Mouse (Mus musculus): ENCODE results near the gene Hsd17b13. TPM values are rescaled to one million over a fixed set of nuclear protein-coding genes. Genes with fewer than 3 reads are reported as not detected.

The Hsd17b13 gene
- polyA plus RNA-seq, 1 experiment from 2014 or later: not detected

GRCm38 (mm10) chr5:103923101-103923500 is 54.1 kb downstream of the Hsd17b13 start:
- Histone ChIP-seq H3K4me3 (replicated peaks) (no peak overlapping the region), H3K9ac (replicated peaks) (no peak overlapping the region), H3K4me1 (replicated peaks) (peaks cover 6% of the 10 kb centered on the region), H3K36me3 (no peaks in the 10 kb centered on the region), H3K4me2 (no peak overlapping the region), H3K27ac (no peak overlapping the region), H3K27me3 (0 out of 2 replicates have a peak, but pooled peaks cover 3% of the 10 kb centered on the region), H3K9me3 (no peaks in the 10 kb centered on the region)
- WGBS: 80% methylated on average over 6 of the region's 6 CpGs
- ATAC-seq (ENCODE audit: insufficient number of reproducible peaks, insufficient read depth, low FRiP score, low TSS enrichment, low read depth): no peak

GRCm38 (mm10) chr5:103922436-103922835 is 54.8 kb downstream of the Hsd17b13 start:
- H3K27ac ChIP-seq: no peak overlapping the region
- no peak for ATAC-seq (ENCODE audit: insufficient number of reproducible peaks, insufficient read depth, low FRiP score, low TSS enrichment, low read depth)
- H3K4me1 ChIP-seq (replicated peaks): no peaks in the 10 kb centered on the region
- 74% methylated on average over 5 of the region's 5 CpGs for WGBS
- H3K9me3 ChIP-seq: no peaks in the 10 kb centered on the region
- no peak overlapping the region for H3K4me2 ChIP-seq
- no peak overlapping the region for H3K9ac ChIP-seq (replicated peaks)
- H3K4me3 ChIP-seq (replicated peaks): no peak overlapping the region
- H3K27me3 ChIP-seq: 0 out of 2 replicates have a peak, but pooled peaks cover 3% of the 10 kb centered on the region
- no peaks in the 10 kb centered on the region for H3K36me3 ChIP-seq

- H3K4me1 ChIP-seq (replicated peaks): peaks cover 11% of the 10 kb centered on the region; the same call in 1 of the 2 replicates
- no peaks in the 10 kb centered on the region for H3K9me3 ChIP-seq
- no peak overlapping the region for H3K4me3 ChIP-seq (replicated peaks)
- no peak overlapping the region for H3K4me2 ChIP-seq
- no peaks in the 10 kb centered on the region for H3K36me3 ChIP-seq
- no peak overlapping the region for H3K9ac ChIP-seq (replicated peaks)
- H3K27ac ChIP-seq: no peak overlapping the region
- no peak for ATAC-seq (ENCODE audit: insufficient number of reproducible peaks, insufficient read depth, low FRiP score, low TSS enrichment, low read depth)
- 77% methylated on average over 4 of the region's 4 CpGs for WGBS
- H3K27me3 ChIP-seq: 0 out of 2 replicates have a peak, but pooled peaks cover 3% of the 10 kb centered on the region
These were observed 57.7 kb downstream of the Hsd17b13 start for GRCm38 (mm10) chr5:103919497-103919896.

GRCm38 (mm10) chr5:103918233-103918632 is 59.0 kb downstream of the Hsd17b13 start:
- no peaks in the 10 kb centered on the region for H3K9me3 ChIP-seq
- ATAC-seq (ENCODE audit: insufficient number of reproducible peaks, insufficient read depth, low FRiP score, low TSS enrichment, low read depth): no peak
- H3K4me1 ChIP-seq (replicated peaks): peaks cover 11% of the 10 kb centered on the region; the same call in 1 of the 2 replicates
- 72% methylated on average over 3 of the region's 3 CpGs for WGBS
- H3K27me3 ChIP-seq: 0 out of 2 replicates have a peak, but pooled peaks cover 3% of the 10 kb centered on the region
- H3K4me2 ChIP-seq: no peak overlapping the region
- no peak overlapping the region for H3K9ac ChIP-seq (replicated peaks)
- H3K27ac ChIP-seq: no peak overlapping the region
- H3K4me3 ChIP-seq (replicated peaks): no peak overlapping the region
- no peaks in the 10 kb centered on the region for H3K36me3 ChIP-seq

- 49% methylated on average over 8 of the region's 8 CpGs for WGBS
- no peak for ATAC-seq (ENCODE audit: insufficient number of reproducible peaks, insufficient read depth, low FRiP score, low TSS enrichment, low read depth)
- Histone ChIP-seq H3K4me2 (no peak overlapping the region), H3K4me3 (replicated peaks) (no peak overlapping the region), H3K9me3 (no peaks in the 10 kb centered on the region), H3K36me3 (no peaks in the 10 kb centered on the region), H3K27ac (no peak overlapping the region), H3K27me3 (no peaks in the 10 kb centered on the region), H3K9ac (replicated peaks) (no peak overlapping the region), H3K4me1 (replicated peaks) (peaks cover 11% of the 10 kb centered on the region; the same call in 1 of the 2 replicates)
These were observed 59.8 kb downstream of the Hsd17b13 start for GRCm38 (mm10) chr5:103917357-103917895.

- Histone ChIP-seq H3K36me3 (no peaks in the 10 kb centered on the region), H3K27ac (no peak overlapping the region), H3K27me3 (no peaks in the 10 kb centered on the region), H3K9me3 (no peaks in the 10 kb centered on the region), H3K4me1 (replicated peaks) (peaks cover 11% of the 10 kb centered on the region; the same call in 1 of the 2 replicates), H3K4me2 (no peak overlapping the region), H3K9ac (replicated peaks) (no peak overlapping the region), H3K4me3 (replicated peaks) (no peak overlapping the region)
- WGBS: 47% methylated on average over 12 of the region's 12 CpGs
- ATAC-seq (ENCODE audit: insufficient number of reproducible peaks, insufficient read depth, low FRiP score, low TSS enrichment, low read depth): 0 out of 2 replicates have a peak, but pooled peaks have one; percentile 47
These were observed 60.4 kb downstream of the Hsd17b13 start for GRCm38 (mm10) chr5:103916595-103917356.

GRCm38 (mm10) chr5:103914335-103915226 is 62.6 kb downstream of the Hsd17b13 start:
- peaks cover 17% of the 10 kb centered on the region; the same call in 1 of the 2 replicates for H3K4me1 ChIP-seq (replicated peaks)
- H3K36me3 ChIP-seq: no peaks in the 10 kb centered on the region
- no peak overlapping the region for H3K4me3 ChIP-seq (replicated peaks)
- no peaks in the 10 kb centered on the region for H3K9me3 ChIP-seq
- H3K27me3 ChIP-seq: no peaks in the 10 kb centered on the region
- WGBS: 69% methylated on average over 11 of the region's 11 CpGs
- no peak overlapping the region for H3K4me2 ChIP-seq
- ATAC-seq (ENCODE audit: insufficient number of reproducible peaks, insufficient read depth, low FRiP score, low TSS enrichment, low read depth): no peak
- H3K9ac ChIP-seq (replicated peaks): no peak overlapping the region
- H3K27ac ChIP-seq: no peak overlapping the region

- Histone ChIP-seq H3K27ac (no peak overlapping the region), H3K4me2 (no peak overlapping the region), H3K36me3 (no peaks in the 10 kb centered on the region), H3K4me3 (replicated peaks) (no peak overlapping the region), H3K27me3 (no peaks in the 10 kb centered on the region), H3K9me3 (no peaks in the 10 kb centered on the region), H3K9ac (replicated peaks) (no peak overlapping the region), H3K4me1 (replicated peaks) (peaks cover 20% of the 10 kb centered on the region; the same call in 1 of the 2 replicates)
- 61% methylated on average over 4 of the region's 4 CpGs for WGBS
- ATAC-seq (ENCODE audit: insufficient number of reproducible peaks, insufficient read depth, low FRiP score, low TSS enrichment, low read depth): no peak
These were observed 64.1 kb downstream of the Hsd17b13 start for GRCm38 (mm10) chr5:103913150-103913549.

- Histone ChIP-seq H3K36me3 (no peaks in the 10 kb centered on the region), H3K4me1 (replicated peaks) (peaks cover 13% of the 10 kb centered on the region; the same call in 1 of the 2 replicates), H3K9me3 (no peaks in the 10 kb centered on the region), H3K27ac (no peak overlapping the region), H3K9ac (replicated peaks) (no peak overlapping the region), H3K4me3 (replicated peaks) (peak overlapping the region; percentile 84), H3K27me3 (no peaks in the 10 kb centered on the region), H3K4me2 (peak overlapping the region; percentile 79)
- 84% methylated on average over 5 of the region's 5 CpGs for WGBS
- ATAC-seq (ENCODE audit: insufficient number of reproducible peaks, insufficient read depth, low FRiP score, low TSS enrichment, low read depth): no peak
These were observed 65.7 kb downstream of the Hsd17b13 start for GRCm38 (mm10) chr5:103911555-103911954.

GRCm38 (mm10) chr5:103910748-103911409 is 66.3 kb downstream of the Hsd17b13 start, which contains the start of gene Klhl8:
TSS of gene Klhl8 (minus strand) at chr5:103911259.
- Histone ChIP-seq H3K4me1 (replicated peaks) (peaks cover 9% of the 10 kb centered on the region; the same call in 1 of the 2 replicates), H3K9me3 (no peaks in the 10 kb centered on the region), H3K27ac (no peak within 1 kb of the TSS), H3K4me2 (peak within 1 kb of the TSS; percentile 79), H3K27me3 (no peaks in the 10 kb centered on the region), H3K4me3 (replicated peaks) (peak within 1 kb of the TSS; percentile 84), H3K36me3 (no peaks in the 10 kb centered on the region), H3K9ac (replicated peaks) (peak within 1 kb of the TSS; percentile 74)
- WGBS: under 1% methylated on average over 53 of the region's 86 CpGs
- ATAC-seq (ENCODE audit: insufficient number of reproducible peaks, insufficient read depth, low FRiP score, low TSS enrichment, low read depth): peak; percentile 90
